Mouse (Mus musculus) hindbrain, embryonic 14.5 days (tissue): ENCODE data around the gene Tsks. TPM values are rescaled to one million over a fixed set of nuclear protein-coding genes. Genes with fewer than 3 reads are reported as not detected.

Experiments used
- ATAC-seq: fragments of 200-750 bp; cut with Nextera tagmentation; 2 replicates; pipeline ENCODE4 v1.8.0; 2017; ENCODE audit warnings: moderate number of reproducible peaks, mild to moderate bottlenecking, moderate TSS enrichment, moderate library complexity; ENCODE audit not compliant: low FRiP score
- DNase-seq: peaks from one replicate; pipeline ENCODE4 v3.0.0-alpha.2; 2015; ENCODE audit warnings: low spot score
- H3K27ac ChIP-seq: fragments of 300-500 bp; sonication (generic); 2 replicates; pipeline ENCODE4 v1.5.1; 2014; ENCODE audit warnings: mild to moderate bottlenecking, moderate library complexity
- H3K27me3 ChIP-seq: fragments of 300-500 bp; sonication (generic); 2 replicates; pipeline ENCODE4 v1.6.1; 2014; ENCODE audit warnings: mild to moderate bottlenecking, low read length, mixed read lengths; ENCODE audit not compliant: control insufficient read depth, insufficient read depth
- H3K36me3 ChIP-seq: fragments of 300-500 bp; sonication (generic); replicated peaks from 2 replicates; pipeline ENCODE4 v1.6.1; 2014; ENCODE audit not compliant: control insufficient read depth, insufficient read depth
- H3K4me1 ChIP-seq: fragments of 300-500 bp; sonication (generic); replicated peaks from 2 replicates; pipeline ENCODE4 v1.6.1; 2014; ENCODE audit warnings: antibody characterized with exemption, low read length, mixed read lengths; ENCODE audit not compliant: control insufficient read depth, insufficient read depth
- H3K4me2 ChIP-seq: fragments of 300-500 bp; sonication (generic); replicated peaks from 2 replicates; pipeline ENCODE4 v1.6.1; 2014; ENCODE audit warnings: mild to moderate bottlenecking, moderate library complexity
- H3K4me3 ChIP-seq: fragments of 300-500 bp; sonication (generic); replicated peaks from 2 replicates; pipeline ENCODE4 v1.5.1; 2014; ENCODE audit warnings: mild to moderate bottlenecking, low read length
- H3K9ac ChIP-seq: fragments of 300-500 bp; sonication (generic); 2 replicates; pipeline ENCODE4 v1.6.1; 2014
- H3K9me3 ChIP-seq: fragments of 300-500 bp; sonication (generic); 2 replicates; pipeline ENCODE4 v1.6.1; 2016; ENCODE audit warnings: low read length; ENCODE audit not compliant: control insufficient read depth
- WGBS: fragments of 180-500 bp; shearing (Covaris S2); extraction: QIAGEN DNeasy Blood & Tissue Kit; methylation state at CpG from one replicate; pipeline ENCODE4 v1.1.7; 2014; 5-methylcytosine and 5-hydroxymethylcytosine counted together
- polyA plus RNA-seq: library from polyadenylated mRNA; unstranded; fragments of >200 nt; fragmentation: Nextera tagmentation; extraction: Ambion mirVana; gene quantifications from 2 replicates; pipeline ENCODE4 v1.2.1, GENCODE M21; 2014

The Tsks gene
- polyA plus RNA-seq, 1 experiment from 2014 or later = 0.33 TPM

DNA sequence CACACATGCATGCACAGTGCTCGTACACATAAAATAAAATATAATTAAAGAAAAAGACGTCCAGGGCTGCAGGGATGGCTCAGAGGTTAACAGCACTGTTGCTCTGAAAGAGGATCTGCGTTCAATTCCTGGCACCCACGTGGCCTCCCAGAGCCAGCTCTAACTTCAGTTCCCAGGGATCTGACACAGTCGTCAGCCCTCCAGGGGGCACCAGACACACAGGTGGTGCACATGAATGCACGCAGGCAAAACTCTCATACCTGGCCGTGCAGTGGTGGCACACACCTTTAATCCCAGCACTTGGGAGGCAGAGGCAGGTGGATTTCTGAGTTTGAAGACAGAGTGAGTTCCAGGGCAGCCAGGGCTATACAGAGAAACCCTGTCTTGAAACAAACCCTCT is 23.0 kb downstream of the Tsks start:
- WGBS = 85% methylated on average over 7 of the region's 7 CpGs
- no peak for DNase-seq
- H3K36me3 ChIP-seq = peaks cover 70% of the 10 kb centered on the region

GRCm38 (mm10) chr7:44966638-44967037 is 23.6 kb downstream of the Tsks start:
- no peak overlapping the region for H3K9ac ChIP-seq
- peaks cover 9% of the 10 kb centered on the region for H3K4me1 ChIP-seq
- DNase-seq = no peak
- H3K4me2 ChIP-seq = no peak overlapping the region
- H3K27me3 ChIP-seq = no peaks in the 10 kb centered on the region
- no peak overlapping the region for H3K4me3 ChIP-seq
- WGBS = 74% methylated on average over 15 of the region's 15 CpGs
- no peak for ATAC-seq
- no peak overlapping the region for H3K27ac ChIP-seq
- H3K36me3 ChIP-seq = peaks cover 63% of the 10 kb centered on the region
- no peaks in the 10 kb centered on the region for H3K9me3 ChIP-seq

More for the DNA sequence above, 23.0 kb downstream of the Tsks start:
- Histone ChIP-seq H3K4me3 (no peak overlapping the region), H3K27me3 (no peaks in the 10 kb centered on the region), H3K9me3 (no peaks in the 10 kb centered on the region), H3K4me1 (peaks cover 2% of the 10 kb centered on the region), H3K27ac (no peak overlapping the region), H3K4me2 (no peak overlapping the region), H3K9ac (no peak overlapping the region)
- no peak for ATAC-seq

DNA sequence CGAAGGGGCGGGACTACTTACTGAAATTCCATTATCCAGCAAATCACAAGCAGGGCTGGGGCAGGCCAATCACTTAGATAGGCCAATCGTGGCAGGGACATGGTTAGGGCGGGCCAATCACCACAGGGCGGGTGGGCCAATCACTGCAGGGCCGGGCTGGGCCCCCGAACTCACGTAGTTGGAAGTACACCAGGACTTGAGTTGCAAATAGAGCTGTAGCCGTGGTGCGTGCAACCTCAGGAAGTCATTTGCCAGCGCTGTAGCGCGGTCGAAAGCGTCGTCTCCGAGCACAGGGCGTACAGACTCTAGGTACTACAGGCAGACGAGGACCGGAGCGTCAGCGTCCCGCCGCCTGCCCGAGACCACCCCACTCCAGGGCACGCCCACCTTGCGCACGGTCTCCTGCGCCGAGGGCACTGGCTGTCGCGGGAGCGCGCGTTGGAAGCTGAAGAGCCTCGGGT is 27.3 kb downstream of the Tsks start:
- WGBS = under 1% methylated on average over 36 of the region's 36 CpGs
- peaks cover 31% of the 10 kb centered on the region for H3K36me3 ChIP-seq
- peak; percentile 88 for DNase-seq

GRCm38 (mm10) chr7:44971142-44971541 is 28.1 kb downstream of the Tsks start:
- Histone ChIP-seq H3K4me1 (peaks cover 32% of the 10 kb centered on the region), H3K9ac (peak overlapping the region; percentile 61), H3K9me3 (no peaks in the 10 kb centered on the region), H3K27ac (peak overlapping the region; percentile 86), H3K4me3 (peak overlapping the region; percentile 50), H3K36me3 (peaks cover 31% of the 10 kb centered on the region), H3K27me3 (no peaks in the 10 kb centered on the region), H3K4me2 (peak overlapping the region; percentile 83)
- no peak for ATAC-seq
- no peak for DNase-seq
- 73% methylated on average over 7 of the region's 7 CpGs for WGBS

More for the DNA sequence above, 27.3 kb downstream of the Tsks start:
- H3K27ac ChIP-seq = peak overlapping the region; percentile 86
- H3K27me3 ChIP-seq = no peaks in the 10 kb centered on the region
- peaks cover 29% of the 10 kb centered on the region for H3K4me1 ChIP-seq
- H3K4me2 ChIP-seq = peak overlapping the region; percentile 83
- peak overlapping the region; percentile 50 for H3K4me3 ChIP-seq
- peak; percentile 95 for ATAC-seq
- H3K9ac ChIP-seq = peak overlapping the region; percentile 61
- no peaks in the 10 kb centered on the region for H3K9me3 ChIP-seq

DNA sequence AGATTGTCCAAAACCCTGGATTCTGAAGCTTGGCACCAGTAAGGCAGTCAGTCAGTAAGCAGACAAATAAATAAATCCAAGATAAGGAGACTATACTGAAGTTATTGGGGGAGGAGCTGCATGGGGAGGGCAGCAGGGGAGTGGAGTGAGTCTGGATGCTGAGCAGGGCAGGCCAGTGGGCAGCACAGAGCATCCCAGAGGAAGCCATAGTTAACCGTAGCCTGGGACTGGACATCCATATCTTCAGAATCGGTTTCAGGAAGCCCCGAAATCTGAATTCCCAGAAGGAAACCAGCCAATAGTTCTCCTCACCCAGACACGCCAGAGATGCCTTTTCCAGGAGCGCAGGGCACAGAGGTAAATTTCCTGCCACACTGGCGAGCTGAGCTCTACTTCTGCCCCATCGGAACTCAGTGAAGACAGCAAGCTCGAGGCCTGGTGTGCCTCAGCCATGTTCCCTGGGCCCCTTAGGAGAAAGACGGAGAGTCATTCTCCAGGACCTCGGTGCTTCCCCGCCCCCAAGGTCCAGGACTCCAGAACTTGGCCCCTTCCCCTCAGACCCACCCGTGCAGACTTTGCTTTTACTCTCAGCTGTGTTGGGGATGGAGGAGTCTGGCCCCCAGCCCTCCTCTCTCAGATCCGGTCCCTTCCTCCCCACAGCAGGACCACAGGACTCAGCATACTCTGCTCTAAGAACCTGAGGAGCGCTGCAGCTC is 30.6 kb downstream of the Tsks start:
- Histone ChIP-seq H3K4me2 (peak overlapping the region; percentile 97), H3K4me3 (peak overlapping the region; percentile 47), H3K9ac (peak overlapping the region; percentile 82), H3K27ac (peak overlapping the region; percentile 95), H3K36me3 (peaks cover 35% of the 10 kb centered on the region), H3K4me1 (peaks cover 32% of the 10 kb centered on the region), H3K9me3 (no peaks in the 10 kb centered on the region), H3K27me3 (no peaks in the 10 kb centered on the region)
- DNase-seq (no peak), ATAC-seq (no peak)
- 35% methylated on average over 14 of the region's 14 CpGs for WGBS

GRCm38 (mm10) chr7:44974383-44975116 is 31.5 kb downstream of the Tsks start, which contains the start of gene Cpt1c:
Gene Cpt1c, minus strand, starts transcription at chr7:44974851.
- WGBS = under 1% methylated on average over 22 of the region's 22 CpGs
- ATAC-seq = peak; percentile 62

DNA sequence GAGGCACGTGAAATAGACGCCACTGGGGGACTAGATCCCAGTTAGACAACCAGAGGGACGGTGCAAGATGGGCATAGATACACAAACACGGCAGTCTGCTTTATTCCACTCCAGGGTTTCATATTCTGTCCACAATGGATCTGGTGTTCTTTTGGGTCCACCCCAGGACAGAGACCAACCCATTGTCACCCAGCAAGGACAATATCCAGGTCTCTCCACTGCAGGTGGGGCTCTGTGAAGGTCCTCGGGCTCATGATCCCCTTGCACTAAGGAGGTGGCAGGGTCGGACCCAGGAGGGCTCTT is 32.1 kb downstream of the Tsks start:
- H3K27ac ChIP-seq = peak overlapping the region; percentile 95
- H3K27me3 ChIP-seq = no peaks in the 10 kb centered on the region
- 21% methylated on average over 6 of the region's 6 CpGs for WGBS
- peak overlapping the region; percentile 97 for H3K4me2 ChIP-seq
- H3K4me3 ChIP-seq = peak overlapping the region; percentile 47
- ATAC-seq (no peak), DNase-seq (no peak)
- peaks cover 50% of the 10 kb centered on the region for H3K36me3 ChIP-seq
- peaks cover 32% of the 10 kb centered on the region for H3K4me1 ChIP-seq
- peak overlapping the region; percentile 82 for H3K9ac ChIP-seq
- H3K9me3 ChIP-seq = no peaks in the 10 kb centered on the region

More at GRCm38 (mm10) chr7:44974383-44975116, 31.5 kb downstream of the Tsks start, which contains the start of gene Cpt1c:
- Histone ChIP-seq H3K27me3 (no peaks in the 10 kb centered on the region), H3K9me3 (no peaks in the 10 kb centered on the region), H3K9ac (peak within 1 kb of the TSS; percentile 82), H3K4me3 (peak within 1 kb of the TSS; percentile 47), H3K36me3 (peaks cover 45% of the 10 kb centered on the region), H3K27ac (peak within 1 kb of the TSS; percentile 95), H3K4me2 (peak within 1 kb of the TSS; percentile 97), H3K4me1 (peaks cover 32% of the 10 kb centered on the region)
- DNase-seq = peak; percentile 86

DNA sequence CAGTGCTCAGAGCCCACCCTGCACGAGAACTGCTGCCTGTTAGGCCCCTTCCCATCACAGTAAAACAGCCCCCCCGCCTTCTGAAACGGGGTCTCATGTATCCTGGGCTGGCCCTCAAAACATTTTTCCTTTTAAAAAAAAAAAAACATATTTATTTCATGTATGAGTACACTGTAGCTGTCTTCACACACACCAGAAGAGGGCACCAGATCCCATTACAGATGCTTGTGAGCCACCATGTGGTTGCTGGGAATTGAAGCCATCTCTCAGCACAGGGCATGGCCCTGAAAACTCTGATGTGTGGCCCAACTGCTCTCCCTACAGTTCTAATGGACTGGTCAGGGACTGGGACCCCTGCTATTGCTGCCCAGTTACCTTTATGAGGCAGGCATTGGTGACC is 35.3 kb downstream of the Tsks start:
- no peaks in the 10 kb centered on the region for H3K9me3 ChIP-seq
- no peak for DNase-seq
- ATAC-seq = no peak
- H3K4me1 ChIP-seq = peaks cover 13% of the 10 kb centered on the region
- WGBS = 92% methylated on average over 3 of the region's 3 CpGs
- peaks cover 78% of the 10 kb centered on the region for H3K36me3 ChIP-seq
- no peak overlapping the region for H3K9ac ChIP-seq
- no peak overlapping the region for H3K4me3 ChIP-seq
- H3K27me3 ChIP-seq = no peaks in the 10 kb centered on the region
- no peak overlapping the region for H3K4me2 ChIP-seq
- H3K27ac ChIP-seq = no peak overlapping the region

DNA sequence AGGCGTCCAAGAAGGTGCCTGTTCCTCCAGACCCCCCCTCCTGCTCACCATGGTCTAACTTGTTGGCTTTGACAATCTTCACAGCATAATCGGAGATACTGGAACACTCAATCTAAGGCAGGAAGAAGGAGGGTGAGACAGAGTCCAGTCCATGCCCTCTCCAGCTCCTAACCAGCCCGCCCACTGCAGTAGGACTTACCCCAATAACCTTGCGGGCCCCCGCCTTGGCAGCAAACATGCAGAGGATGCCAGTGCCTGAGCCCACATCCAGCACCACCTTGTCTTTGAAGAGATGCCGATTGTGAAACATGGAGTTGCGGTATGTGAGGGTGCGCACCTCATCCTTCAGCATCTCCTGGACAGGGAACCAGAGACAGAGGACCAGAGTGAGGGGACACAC is 38.5 kb downstream of the Tsks start:
- Histone ChIP-seq H3K9me3 (no peaks in the 10 kb centered on the region), H3K9ac (no peak overlapping the region), H3K27ac (no peak overlapping the region), H3K4me3 (no peak overlapping the region), H3K27me3 (no peaks in the 10 kb centered on the region), H3K36me3 (peaks cover 70% of the 10 kb centered on the region), H3K4me2 (no peak overlapping the region), H3K4me1 (peaks cover 20% of the 10 kb centered on the region)
- ATAC-seq = no peak
- 98% methylated on average over 8 of the region's 8 CpGs for WGBS
- DNase-seq = no peak
